Mouse (Mus musculus) heart, postnatal 14 days (tissue): Measurements from ENCODE around the gene Ldb2. TPM values are rescaled to one million over a fixed set of nuclear protein-coding genes. Genes with fewer than 3 reads are reported as not detected.

Experiments
- DNase-seq, 2 experiments: peaks; one replicate each; pipeline ENCODE4 v3.0.0; 2021 to 2022
- intact Hi-C: fragments of 180-260 bp; cut with DNase I; formaldehyde crosslinking; loops from one replicate; pipeline ENCODE4 v1.15.1; 2025
- total RNA-seq, 2 experiments: library from RNA; stranded (reverse); gene quantifications; 2 replicates each; pipeline ENCODE4 v1.2.3; 2021

Ldb2 gene
- total RNA-seq, 2 experiments from 2014 or later = 12.7 to 14.4 TPM

DNA sequence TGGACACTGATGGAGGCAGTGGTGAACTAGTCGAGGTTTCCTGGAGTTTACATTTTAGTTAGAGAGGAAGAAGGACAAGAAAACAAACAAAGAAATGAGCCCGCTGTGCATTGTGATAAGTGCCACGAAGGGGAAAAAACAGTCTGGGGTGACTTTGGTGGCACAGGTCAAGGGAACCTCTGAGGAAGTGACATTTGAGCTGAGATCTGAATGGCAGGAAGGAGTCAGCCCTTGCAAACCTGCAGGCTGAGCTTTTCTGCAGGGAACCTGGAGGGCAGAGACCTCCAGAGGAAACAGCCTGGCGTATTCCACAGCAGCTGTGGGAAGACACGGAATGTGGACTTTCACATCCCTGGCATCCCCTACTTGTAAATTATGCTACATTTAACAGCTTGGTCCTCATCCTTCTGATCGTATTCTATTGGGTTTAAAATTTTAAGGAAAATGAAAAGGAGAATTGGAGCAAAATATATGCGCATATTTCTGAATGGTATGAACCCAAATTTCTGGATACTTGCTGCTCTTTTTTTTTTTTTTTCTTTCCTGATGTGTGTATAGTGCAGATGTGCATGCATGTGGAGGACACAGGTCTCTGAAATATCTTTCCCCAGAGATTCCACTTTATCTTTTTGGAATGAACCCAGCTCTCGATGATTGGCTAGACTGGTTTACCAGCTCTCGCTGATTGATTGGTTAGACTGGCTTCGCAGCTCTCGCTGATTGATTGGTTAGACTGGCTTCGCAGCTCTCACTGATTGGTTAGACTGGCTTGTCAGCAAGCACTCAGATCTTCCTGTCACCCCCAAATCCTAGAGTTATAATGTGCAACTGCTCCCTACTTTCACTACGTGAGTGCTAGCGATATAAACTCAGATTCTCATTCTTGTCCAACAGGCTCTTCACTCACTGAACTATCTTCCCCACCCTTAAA lies 72.7 kb downstream of the Ldb2 start:
- no peak for DNase-seq
- intact Hi-C loops = no loop called here

GRCm38 (mm10) chr5:44725501-44725900 lies 74.0 kb downstream of the Ldb2 start:
- intact Hi-C loops = no loop called here
- DNase-seq = no peak

DNA sequence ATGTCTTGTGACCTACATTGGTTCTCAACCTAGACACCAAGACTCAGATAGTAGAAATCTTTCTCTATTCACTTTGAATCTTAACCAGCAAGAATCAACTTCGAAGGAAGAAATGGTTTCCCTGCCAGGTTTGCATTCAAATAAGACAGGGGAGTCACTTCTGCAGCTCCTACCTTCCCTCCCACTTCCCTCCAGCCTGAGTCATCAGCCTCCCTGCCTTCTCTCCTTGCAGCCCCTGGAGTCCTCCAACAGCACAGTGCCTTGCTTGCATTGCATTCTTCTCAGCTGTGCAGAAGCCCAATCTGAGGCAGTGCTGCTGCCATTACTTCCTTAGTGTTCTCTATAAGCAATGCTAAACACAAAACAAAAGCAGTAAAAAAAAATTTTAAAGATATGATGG lies 79.6 kb downstream of the Ldb2 start:
- intact Hi-C loops = loop anchor here (10.0 kb wide), 1 partner anchor 105 kb away; no protein-coding TSS in a partner anchor
- no peak for DNase-seq

DNA sequence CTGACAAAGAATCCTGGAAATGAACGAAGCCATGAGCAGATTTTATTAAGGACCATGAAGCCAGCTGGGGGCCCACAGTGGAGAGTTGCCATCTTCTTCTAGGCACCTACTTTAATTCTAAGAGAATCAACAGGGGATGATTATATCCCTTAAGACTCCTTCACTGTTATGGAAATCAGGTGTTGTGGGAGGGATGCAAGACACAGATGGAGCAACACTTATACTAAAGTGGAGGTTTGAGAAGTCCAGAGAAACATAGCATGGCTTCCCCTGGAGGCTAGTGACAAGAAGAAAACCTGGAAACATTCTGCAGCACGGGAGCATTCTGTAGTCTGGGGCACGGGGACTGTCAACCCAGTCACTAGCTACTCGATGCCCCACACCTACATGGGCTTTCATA lies 85.0 kb downstream of the Ldb2 start:
- intact Hi-C loops = loop anchor here (5.0 to 10.0 kb wide), 3 partner anchors 53 to 110 kb away; partner anchors contain the start of gene Ldb2
- DNase-seq = no peak

DNA sequence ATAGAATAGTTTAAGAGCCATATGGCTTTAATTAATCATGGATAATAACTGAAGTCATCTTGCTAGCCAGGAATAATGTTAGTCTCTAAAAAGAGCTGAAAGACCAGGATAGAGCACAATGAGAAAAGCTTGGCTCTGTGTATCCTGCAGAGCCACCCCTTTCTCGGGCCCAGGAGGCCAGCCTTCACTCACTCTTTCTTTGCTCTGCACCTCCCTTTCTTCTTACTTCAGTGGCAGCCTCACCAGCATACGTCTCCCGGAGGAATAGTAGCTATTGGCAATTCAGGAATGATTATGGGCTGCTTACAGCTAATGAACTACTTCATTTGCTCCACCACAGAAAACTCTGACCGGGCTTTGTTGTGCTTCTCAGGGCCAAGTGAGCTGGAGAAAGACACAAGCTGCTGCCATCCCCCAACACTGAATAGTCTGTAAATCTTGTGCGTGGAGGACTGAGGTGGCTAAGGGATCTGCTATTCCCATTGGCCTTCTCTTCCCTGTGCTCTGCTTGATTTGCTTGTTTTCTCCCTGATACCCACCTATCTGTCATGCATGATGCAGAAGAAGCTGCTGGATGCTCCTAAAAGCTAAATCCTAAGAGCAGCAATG lies 86.2 kb downstream of the Ldb2 start:
- intact Hi-C loops = loop anchor here (5.0 to 10.0 kb wide), 3 partner anchors 54 to 112 kb away; partner anchors contain the start of gene Ldb2
- DNase-seq = no peak

GRCm38 (mm10) chr5:44711211-44711610 lies 88.3 kb downstream of the Ldb2 start:
- intact Hi-C loops = loop anchor here (5.0 to 10.0 kb wide), 3 partner anchors 56 to 114 kb away; partner anchors contain the start of gene Ldb2
- peak; percentile 27 to 52 for DNase-seq

DNA sequence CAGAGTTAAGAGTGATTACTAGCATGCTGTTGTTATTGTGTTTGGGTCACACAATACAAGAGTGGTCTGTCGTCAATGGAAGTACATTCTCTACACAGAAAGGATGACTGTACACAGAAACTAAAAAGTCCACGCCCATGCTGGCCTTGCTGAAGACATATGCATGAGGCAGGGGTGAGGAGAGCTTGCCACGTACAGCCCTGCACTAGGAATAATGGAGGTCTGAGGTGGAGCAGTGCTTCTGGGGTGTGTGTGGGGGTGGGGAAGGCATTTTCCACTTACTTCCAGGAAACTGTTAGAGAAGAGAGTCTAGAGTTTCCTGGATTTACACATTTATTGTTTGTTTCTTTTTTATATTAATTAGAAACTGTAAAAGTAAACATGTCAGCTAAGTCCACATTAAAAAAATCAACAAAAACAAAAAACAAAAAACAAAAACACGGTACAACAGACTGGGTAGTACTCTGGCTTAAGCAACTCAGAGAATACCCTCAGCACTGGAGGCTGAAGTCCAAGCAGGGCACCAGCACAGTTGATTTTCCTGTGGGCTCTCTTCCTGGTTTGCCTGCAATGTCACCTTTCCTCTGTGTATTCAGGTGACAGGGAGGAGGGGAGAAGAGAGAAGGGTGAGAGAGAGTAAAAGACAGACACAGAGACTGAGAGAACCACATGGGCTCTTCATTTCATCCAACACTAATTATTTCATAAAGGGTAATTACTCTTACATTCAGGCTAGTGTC lies 89.2 kb downstream of the Ldb2 start:
- DNase-seq = no peak
- intact Hi-C loops = loop anchor here (5.0 to 10.0 kb wide), 3 partner anchors 57 to 114 kb away; partner anchors contain the start of gene Ldb2

DNA sequence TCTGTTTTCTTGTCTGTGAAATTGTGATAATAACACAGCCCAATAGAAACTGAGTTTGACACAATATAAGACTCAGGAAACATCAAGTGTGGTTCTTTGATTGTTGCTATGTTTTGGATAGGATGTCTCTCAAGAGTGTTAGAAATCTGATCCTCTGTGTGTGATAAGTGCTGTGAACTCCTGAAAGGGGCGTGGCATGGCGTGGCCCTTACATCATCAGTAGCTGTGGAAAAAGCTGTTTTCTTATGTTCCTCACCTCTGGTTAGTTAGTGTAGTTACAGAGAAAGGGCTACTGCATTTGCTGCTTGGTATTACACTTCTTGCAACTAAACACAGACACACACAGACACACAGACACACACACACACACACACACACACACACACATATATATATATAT lies 90.2 kb downstream of the Ldb2 start:
- no peak for DNase-seq
- intact Hi-C loops = loop anchor here (2.0 kb wide), 1 partner anchor 570 kb away; no protein-coding TSS in a partner anchor

- intact Hi-C loops = loop anchor here (2.0 kb wide), 1 partner anchor 571 kb away; no protein-coding TSS in a partner anchor
- no peak for DNase-seq
Observed at GRCm38 (mm10) chr5:44707946-44708345, 91.5 kb downstream of the Ldb2 start.

DNA sequence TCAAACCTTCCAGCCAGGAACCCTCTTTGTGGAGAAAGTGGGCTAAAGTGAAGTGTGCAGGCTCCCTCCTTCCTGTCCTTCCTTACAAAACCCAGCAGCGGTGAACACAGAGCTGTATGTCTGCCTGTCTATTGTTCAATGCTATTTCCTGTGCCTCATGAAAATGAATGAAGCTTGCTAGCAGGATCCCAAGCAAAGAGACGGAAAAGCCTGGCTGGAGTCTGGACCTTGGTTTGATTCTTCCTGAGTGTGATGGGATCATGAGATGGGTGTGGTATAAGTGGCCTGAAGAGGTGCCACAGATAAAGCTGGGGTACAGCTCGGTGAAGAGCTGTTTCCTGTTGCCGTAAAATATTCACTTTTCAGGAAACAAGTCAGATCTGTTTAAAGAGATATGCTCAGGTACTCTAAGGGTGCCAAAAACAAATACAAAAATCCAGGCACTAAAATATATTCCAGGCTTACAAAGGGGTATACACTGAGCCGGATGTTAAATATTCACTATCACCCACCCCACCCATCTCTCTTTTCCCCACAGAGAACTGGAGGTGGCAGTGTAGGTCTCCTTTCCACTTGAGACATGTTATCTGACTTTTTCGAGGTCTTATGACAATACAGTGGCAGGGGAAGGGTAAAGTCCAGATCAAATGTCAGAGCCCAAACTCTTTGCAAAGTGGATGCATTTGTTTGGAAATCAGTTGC lies 92.3 kb downstream of the Ldb2 start:
- peak in 1 of 2 experiments; percentile 14 for DNase-seq
- intact Hi-C loops = no loop called here

DNA sequence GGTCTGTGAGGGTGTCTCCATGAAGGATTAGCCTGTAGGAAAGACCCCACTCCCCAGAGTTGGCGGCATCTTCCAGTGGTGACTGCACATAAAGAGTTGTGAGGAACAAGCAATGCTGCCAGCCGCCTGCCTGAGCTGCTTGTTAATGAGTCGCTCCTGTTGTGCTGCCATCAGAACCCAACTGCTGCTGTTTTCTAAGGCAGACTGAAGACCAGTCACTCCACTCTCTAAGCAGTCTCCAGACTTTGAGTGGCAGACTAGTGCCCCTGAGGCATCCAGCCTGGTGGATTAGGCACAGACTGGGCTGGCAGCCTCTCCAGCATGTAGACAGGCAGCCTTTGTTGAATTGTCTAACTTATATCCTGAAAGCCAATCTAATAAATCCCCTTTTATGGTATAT lies 101.5 kb downstream of the Ldb2 start:
- DNase-seq = no peak
- intact Hi-C loops = no loop called here

- intact Hi-C loops = no loop called here
- no peak for DNase-seq
Observed at GRCm38 (mm10) chr5:44696548-44696947, 102.9 kb downstream of the Ldb2 start.

GRCm38 (mm10) chr5:44693674-44694073 lies 105.8 kb downstream of the Ldb2 start:
- no peak for DNase-seq
- intact Hi-C loops = no loop called here

- intact Hi-C loops = no loop called here
- DNase-seq = no peak
Observed at GRCm38 (mm10) chr5:44686344-44686743, 113.1 kb downstream of the Ldb2 start.

- intact Hi-C loops = no loop called here
- no peak for DNase-seq
Observed at GRCm38 (mm10) chr5:44681054-44681638, 118.3 kb downstream of the Ldb2 start.

DNA sequence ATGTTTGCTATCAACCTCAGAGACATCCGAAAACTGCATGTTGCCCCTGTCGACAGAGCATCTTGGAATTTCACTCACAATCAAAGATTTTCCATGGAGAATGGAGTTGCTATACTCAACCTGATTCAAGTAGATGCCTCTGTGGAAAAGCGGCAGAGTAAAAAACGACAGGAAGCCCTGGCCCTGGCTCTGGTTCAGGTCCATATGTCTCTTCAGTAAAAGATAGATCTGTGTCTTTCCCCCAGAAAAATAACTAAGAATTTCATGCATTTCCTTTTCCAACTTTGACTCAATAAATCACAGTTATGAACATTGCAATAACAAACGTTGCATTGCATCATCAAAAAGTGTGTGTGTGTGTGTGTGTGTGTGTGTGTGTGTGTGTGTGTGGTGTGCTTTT lies 121.7 kb downstream of the Ldb2 start:
- DNase-seq = no peak
- intact Hi-C loops = no loop called here

GRCm38 (mm10) chr5:44676145-44676754 lies 123.2 kb downstream of the Ldb2 start:
- intact Hi-C loops = no loop called here
- DNase-seq = no peak

GRCm38 (mm10) chr5:44670336-44670735 lies 129.1 kb downstream of the Ldb2 start:
- intact Hi-C loops = no loop called here
- peak; percentile 9 to 11 for DNase-seq

DNA sequence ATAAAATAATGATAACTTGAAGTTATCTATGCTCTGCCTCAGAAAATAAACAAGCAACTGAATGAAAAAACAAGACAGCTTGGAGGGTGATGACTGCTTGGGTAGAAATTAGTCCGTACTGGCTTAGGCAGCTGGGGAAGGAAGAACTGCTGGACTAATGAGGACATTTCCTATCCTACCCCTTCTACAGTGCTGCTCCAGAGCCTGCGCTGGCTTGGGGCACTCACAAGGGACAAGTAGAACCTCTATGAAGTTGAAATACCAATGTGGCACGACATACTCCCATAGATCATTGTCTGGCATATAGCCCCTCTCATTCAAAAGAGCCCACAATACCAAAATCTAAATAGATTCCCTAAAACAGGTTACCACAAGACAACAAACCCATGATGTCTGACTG lies 131.6 kb downstream of the Ldb2 start:
- DNase-seq = no peak
- intact Hi-C loops = no loop called here
